9 mouse cellular contexts compared by ENCODE assay signal in the genomic region with DNA sequence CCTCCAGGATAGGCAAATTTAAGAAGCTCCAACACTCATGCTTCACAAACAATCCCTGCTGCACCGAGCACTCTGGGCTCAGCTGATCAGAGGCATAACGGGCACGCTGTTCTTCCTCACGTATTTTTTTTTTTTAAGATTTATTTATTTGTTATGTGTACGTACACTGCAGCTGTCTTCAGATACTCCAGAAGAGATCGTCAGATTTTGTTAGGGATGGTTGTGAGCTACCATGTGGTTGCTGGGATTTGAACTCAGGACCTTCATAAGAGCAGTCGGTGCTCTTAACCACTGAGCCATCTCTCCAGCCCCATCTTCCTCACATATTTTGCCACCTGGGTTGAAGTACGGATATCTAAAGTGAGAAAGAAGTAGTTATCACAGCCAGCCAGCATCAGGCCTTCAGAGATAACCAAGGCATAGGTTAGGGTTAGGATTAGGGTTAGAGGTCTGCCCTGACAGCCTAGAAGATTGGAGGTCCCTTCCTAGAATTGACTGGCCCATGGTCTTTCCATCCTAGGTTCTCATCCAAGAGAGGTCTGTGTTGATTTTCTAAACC. TPM values are rescaled to one million over a fixed set of nuclear protein-coding genes. Genes with fewer than 3 reads are reported as not detected.
DNase-seq lines count a peak whose midpoint lies in the region; ATAC-seq and TF ChIP-seq lines count a peak whose summit lies in the region.
"Had no signal": no experiment of that assay in that cellular context is flagged by ENCODE, and none has a peak within 500 bp of the region (broad histone marks: within the 10 kb centered on the region; RNA-seq: fewer than 3 reads in every experiment).

A gene (minus strand): TSS at position 51 of the 559 bp plus-strand sequence.

- no peak for TF ChIP-seq CTCF in kidney, postnatal 0 days (IDR thresholded peaks at IDR 0.05; ENCODE audit: low read depth)

- WGBS in kidney, postnatal 0 days: 89% methylated on average over 8 of the region's 8 CpGs
- WGBS in embryonic facial prominence, embryonic 13.5 days: 87% methylated on average over 8 of the region's 8 CpGs
- WGBS in intestine, embryonic 16.5 days: 85% methylated on average over 8 of the region's 8 CpGs
- WGBS in midbrain, embryonic 12.5 days: 85% methylated on average over 8 of the region's 8 CpGs

- peak within 1 kb of the TSS; percentile 49 for H3K9ac ChIP-seq in kidney, postnatal 0 days (ENCODE audit: low read depth, low read length)
- peak within 1 kb of the TSS; percentile 66 for H3K9ac ChIP-seq in embryonic facial prominence, embryonic 13.5 days
- peak within 1 kb of the TSS; percentile 61 for H3K9ac ChIP-seq in intestine, embryonic 16.5 days (ENCODE audit: low read depth, low read length)
- peak within 1 kb of the TSS; percentile 47; the same call in 1 of the 2 replicates for H3K9ac ChIP-seq in midbrain, embryonic 12.5 days (replicated peaks)

- peak within 1 kb of the TSS; percentile 78 for H3K4me2 ChIP-seq in kidney, postnatal 0 days (ENCODE audit: low read length)
- peak within 1 kb of the TSS; percentile 82 for H3K4me2 ChIP-seq in embryonic facial prominence, embryonic 13.5 days
- peak within 1 kb of the TSS; percentile 72 for H3K4me2 ChIP-seq in intestine, embryonic 16.5 days (ENCODE audit: low read depth, low read length)
- H3K4me2 ChIP-seq in midbrain, embryonic 12.5 days (replicated peaks): peak within 1 kb of the TSS; percentile 57

- no peak for ATAC-seq in kidney, postnatal 0 days (replicated peaks; ENCODE audit: low FRiP score, low read depth)
- ATAC-seq in embryonic facial prominence, embryonic 13.5 days (ENCODE audit: insufficient number of reproducible peaks, insufficient read depth, low FRiP score, low TSS enrichment, low read depth): no peak
- no peak for ATAC-seq in intestine, embryonic 16.5 days
- ATAC-seq in midbrain, embryonic 12.5 days (ENCODE audit: low FRiP score, low read depth): no peak

- DNase-seq in kidney, postnatal 0 days (ENCODE audit: low spot score): no peak
- DNase-seq in kidney, adult 8-10 months: no peak
- no peak for DNase-seq in frontal cortex, postnatal 25 days (ENCODE audit: low spot score in 2 of 2)
- no peak for DNase-seq in cerebellum, adult 18-20 months
- DNase-seq in testis, postnatal 14 days (ENCODE audit: low spot score): no peak

- H3K4me3 ChIP-seq in kidney, postnatal 0 days (replicated peaks; ENCODE audit: low read depth, low read length): peak within 1 kb of the TSS; percentile 24
- H3K4me3 ChIP-seq in embryonic facial prominence, embryonic 13.5 days: peak within 1 kb of the TSS; percentile 41
- peak within 1 kb of the TSS; percentile 45 for H3K4me3 ChIP-seq in intestine, embryonic 16.5 days (ENCODE audit: low read length)
- peak within 1 kb of the TSS; percentile 29 for H3K4me3 ChIP-seq in midbrain, embryonic 12.5 days

- no peak within 1 kb of the TSS for H3K27ac ChIP-seq in kidney, postnatal 0 days
- H3K27ac ChIP-seq in embryonic facial prominence, embryonic 13.5 days: no peak within 1 kb of the TSS; the same call in 1 of the 2 replicates
- no peak within 1 kb of the TSS for H3K27ac ChIP-seq in intestine, embryonic 16.5 days (ENCODE audit: low read length)
- H3K27ac ChIP-seq in midbrain, embryonic 12.5 days (replicated peaks): peak within 1 kb of the TSS; percentile 22; the same call in 1 of the 2 replicates
- H3K27ac ChIP-seq: macrophage had no signal

- peaks cover 15% of the 10 kb centered on the region for H3K4me1 ChIP-seq in kidney, postnatal 0 days (replicated peaks; ENCODE audit: insufficient read depth, low read length)
- peaks cover 46% of the 10 kb centered on the region for H3K4me1 ChIP-seq in embryonic facial prominence, embryonic 13.5 days
- H3K4me1 ChIP-seq in intestine, embryonic 16.5 days (ENCODE audit: control insufficient read depth, insufficient read depth, low read length): peaks cover 31% of the 10 kb centered on the region
- peaks cover 51% of the 10 kb centered on the region for H3K4me1 ChIP-seq in midbrain, embryonic 12.5 days

- H3K27me3 ChIP-seq in kidney, postnatal 0 days (ENCODE audit: insufficient read depth, low read length): no peaks in the 10 kb centered on the region
- H3K27me3 ChIP-seq in embryonic facial prominence, embryonic 13.5 days: no peaks in the 10 kb centered on the region
- H3K27me3 ChIP-seq in intestine, embryonic 16.5 days (replicated peaks; ENCODE audit: control insufficient read depth, insufficient read depth, low read length): no peaks in the 10 kb centered on the region
- no peaks in the 10 kb centered on the region for H3K27me3 ChIP-seq in midbrain, embryonic 12.5 days

- no peaks in the 10 kb centered on the region for H3K9me3 ChIP-seq in kidney, postnatal 0 days (replicated peaks; ENCODE audit: low read length)
- H3K9me3 ChIP-seq in embryonic facial prominence, embryonic 13.5 days: no peaks in the 10 kb centered on the region
- H3K9me3 ChIP-seq in intestine, embryonic 16.5 days (ENCODE audit: control insufficient read depth, low read length): no peaks in the 10 kb centered on the region
- no peaks in the 10 kb centered on the region for H3K9me3 ChIP-seq in midbrain, embryonic 12.5 days

- H3K36me3 ChIP-seq in kidney, postnatal 0 days (ENCODE audit: insufficient read depth, low read length): no peaks in the 10 kb centered on the region; the same call in 1 of the 2 replicates
- H3K36me3 ChIP-seq in embryonic facial prominence, embryonic 13.5 days: peaks cover 17% of the 10 kb centered on the region
- no peaks in the 10 kb centered on the region for H3K36me3 ChIP-seq in intestine, embryonic 16.5 days (ENCODE audit: control insufficient read depth, insufficient read depth, low read length)
- peaks cover 6% of the 10 kb centered on the region for H3K36me3 ChIP-seq in midbrain, embryonic 12.5 days

RNA-seq across cellular contexts. Expression of the gene that starts here (rescaled TPM):
- 3.5 and 3.7 TPM in 2 replicates for polyA plus RNA-seq in kidney, postnatal 0 days (2015; fragmentation: Nextera tagmentation; extraction: Ambion mirVana)
- polyA plus RNA-seq in embryonic facial prominence, embryonic 13.5 days (2015; fragmentation: Nextera tagmentation; extraction: Ambion mirVana): 2.8 and 3.3 TPM in 2 replicates
- 5.2 and 6.6 TPM in 2 replicates for polyA plus RNA-seq in intestine, embryonic 16.5 days (2015; fragmentation: Nextera tagmentation; extraction: Ambion mirVana)
- polyA plus RNA-seq in midbrain, embryonic 12.5 days (2016; fragmentation: Nextera tagmentation; extraction: Ambion mirVana): 1.9 and 2.2 TPM in 2 replicates
- polyA plus RNA-seq: macrophage had no signal
